Mouse (Mus musculus) MEL (cell line): ENCODE results near the gene Rcan2. TPM values are rescaled to one million over a fixed set of nuclear protein-coding genes. Genes with fewer than 3 reads are reported as not detected.

Experiments
- DNase-seq: peaks from one replicate; pipeline ENCODE4 v3.0.0; 2011; ENCODE audit warnings: low read depth, low spot score
- H3K27ac ChIP-seq: 2 replicates; pipeline ENCODE4 v1.5.1; 2012; ENCODE audit warnings: low read depth, mild to moderate bottlenecking, control low read depth, low read length, moderate library complexity; ENCODE audit not compliant: control insufficient read depth
- H3K27me3 ChIP-seq, 2 experiments: fragments of 150-350 bp in 1 of 2; sonication (generic) in 1 of 2; 2 replicates each; pipeline ENCODE4 v1.6.1; 2012; ENCODE audit warnings: low read length in 2 of 2, mild to moderate bottlenecking in 2 of 2, improper control_type of control experiment in 1 of 2, moderate library complexity in 1 of 2; ENCODE audit not compliant: insufficient read depth in 2 of 2, control insufficient read depth in 1 of 2
- H3K36me3 ChIP-seq, 2 experiments: 2 replicates each; pipeline ENCODE4 v1.6.1; 2012 to 2014; ENCODE audit warnings: low read length in 2 of 2, improper control_type of control experiment in 1 of 2, inconsistent platforms in 1 of 2, mild to moderate bottlenecking in 1 of 2; ENCODE audit not compliant: insufficient read depth in 2 of 2, control insufficient read depth in 1 of 2
- H3K4me1 ChIP-seq, 2 experiments: fragments of 150-350 bp in 1 of 2; sonication (generic) in 1 of 2; 2 replicates each; pipeline ENCODE4 v1.6.1; 2012; ENCODE audit warnings: low read length in 2 of 2, improper control_type of control experiment in 1 of 2, mild to moderate bottlenecking in 1 of 2; ENCODE audit not compliant: insufficient read depth in 2 of 2, control insufficient read depth in 1 of 2
- H3K4me3 ChIP-seq, 2 experiments: fragments of 150-350 bp in 1 of 2; sonication (generic) in 1 of 2; 2 replicates each; pipeline ENCODE4 v1.5.1; 2012; ENCODE audit warnings: low read depth in 2 of 2, low read length in 2 of 2, mild to moderate bottlenecking in 2 of 2, moderate library complexity in 2 of 2, control low read depth in 1 of 2, improper control_type of control experiment in 1 of 2; ENCODE audit not compliant: control insufficient read depth in 1 of 2, insufficient read depth in 1 of 2
- H3K79me2 ChIP-seq: 2 replicates; pipeline ENCODE4 v1.6.1; 2012; ENCODE audit warnings: mild to moderate bottlenecking, low read length, moderate library complexity; ENCODE audit not compliant: control insufficient read depth, poor library complexity, insufficient read depth
- H3K9ac ChIP-seq: 2 replicates; pipeline ENCODE4 v1.6.1; 2012; ENCODE audit warnings: low read depth, mild to moderate bottlenecking, control low read depth, low read length, moderate library complexity; ENCODE audit not compliant: control insufficient read depth, poor library complexity, severe bottlenecking
- H3K9me3 ChIP-seq: fragments of 150-350 bp; sonication (generic); replicated peaks from 2 replicates; pipeline ENCODE4 v1.6.1; 2012; ENCODE audit warnings: mild to moderate bottlenecking, low read length, improper control_type of control experiment, moderate library complexity; ENCODE audit not compliant: insufficient read depth
- BHLHE40 ChIP-seq: IDR thresholded peaks from 2 replicates; pipeline ENCODE4 v1.6.1; 2012; ENCODE audit warnings: low read depth, mild to moderate bottlenecking, inconsistent platforms, low read length, improper control_type of control experiment, borderline replicate concordance
- CHD1 ChIP-seq: IDR thresholded peaks from 2 replicates; pipeline ENCODE4 v1.6.1; 2012; ENCODE audit warnings: low read depth, mild to moderate bottlenecking, inconsistent platforms, low read length, improper control_type of control experiment
- CTCF ChIP-seq, 3 experiments: IDR thresholded peaks in 2 of 3; conservative IDR thresholded peaks in 1 of 3; 2 replicates each; pipeline ENCODE4 v1.5.1; 2011 to 2012; ENCODE audit warnings: low read length in 3 of 3, low read depth in 2 of 3, mild to moderate bottlenecking in 2 of 3, improper control_type of control experiment in 1 of 3, inconsistent platforms in 1 of 3, mixed read lengths in 1 of 3, moderate library complexity in 1 of 3; ENCODE audit not compliant: control insufficient read depth in 1 of 3, insufficient read depth in 1 of 3, poor library complexity in 1 of 3, severe bottlenecking in 1 of 3
- E2F4 ChIP-seq: IDR thresholded peaks from 2 replicates; pipeline ENCODE4 v1.6.1; 2011; ENCODE audit warnings: low read depth, low read length, improper control_type of control experiment, borderline replicate concordance
- ELF1 ChIP-seq: IDR thresholded peaks from 2 replicates; pipeline ENCODE4 v1.6.1; 2014; ENCODE audit warnings: low read depth, mild to moderate bottlenecking, inconsistent platforms, low read length, improper control_type of control experiment, moderate library complexity
- EP300 ChIP-seq, 2 experiments: IDR thresholded peaks; 2 replicates each; pipeline ENCODE4 v1.6.1; 2011; ENCODE audit warnings: improper control_type of control experiment in 2 of 2, low read length in 2 of 2, low read depth in 1 of 2, mild to moderate bottlenecking in 1 of 2
- GABPA ChIP-seq: IDR thresholded peaks from 2 replicates; pipeline ENCODE4 v1.6.1; 2012; ENCODE audit warnings: low read depth, mild to moderate bottlenecking, inconsistent platforms, low read length, improper control_type of control experiment, moderate library complexity
- HCFC1 ChIP-seq: IDR thresholded peaks from 2 replicates; pipeline ENCODE4 v1.6.1; 2012; ENCODE audit warnings: low read depth, mild to moderate bottlenecking, inconsistent platforms, low read length, improper control_type of control experiment, moderate library complexity
- JUND ChIP-seq: IDR thresholded peaks from 2 replicates; pipeline ENCODE4 v1.6.1; 2011; ENCODE audit warnings: low read depth, mild to moderate bottlenecking, improper control_type of control experiment, low read length
- MAFK ChIP-seq: IDR thresholded peaks from 2 replicates; pipeline ENCODE4 v1.6.1; 2011; ENCODE audit warnings: low read depth, mild to moderate bottlenecking, low read length, improper control_type of control experiment, borderline replicate concordance
- MAX ChIP-seq: IDR thresholded peaks from 2 replicates; pipeline ENCODE4 v1.6.1; 2011; ENCODE audit warnings: low read length, improper control_type of control experiment
- MAZ ChIP-seq: IDR thresholded peaks from 2 replicates; pipeline ENCODE4 v1.6.1; 2012; ENCODE audit warnings: low read depth, mild to moderate bottlenecking, inconsistent platforms, low read length, improper control_type of control experiment
- MEF2A ChIP-seq: IDR thresholded peaks from 2 replicates; pipeline ENCODE4 v1.6.1; 2014; ENCODE audit warnings: low read depth, mild to moderate bottlenecking, inconsistent platforms, low read length, improper control_type of control experiment; ENCODE audit not compliant: poor library complexity, insufficient replicate concordance, severe bottlenecking; ENCODE audit errors: extremely low read depth
- MXI1 ChIP-seq: IDR thresholded peaks from 2 replicates; pipeline ENCODE4 v1.6.1; 2011; ENCODE audit warnings: mild to moderate bottlenecking, low read depth, low read length, improper control_type of control experiment
- NELFE ChIP-seq: IDR thresholded peaks from 2 replicates; pipeline ENCODE4 v1.6.1; 2011; ENCODE audit warnings: low read depth, low read length, improper control_type of control experiment
- NRF1 ChIP-seq: IDR thresholded peaks from 2 replicates; pipeline ENCODE4 v1.6.1; 2014; ENCODE audit warnings: low read depth, mild to moderate bottlenecking, inconsistent platforms, low read length, improper control_type of control experiment, moderate library complexity; ENCODE audit not compliant: poor library complexity, insufficient read depth, severe bottlenecking
- RAD21 ChIP-seq: IDR thresholded peaks from 2 replicates; pipeline ENCODE4 v1.6.1; 2011; ENCODE audit warnings: mild to moderate bottlenecking, low read depth, low read length, improper control_type of control experiment
- RCOR1 ChIP-seq: IDR thresholded peaks from 2 replicates; pipeline ENCODE4 v1.6.1; 2012; ENCODE audit warnings: low read depth, mild to moderate bottlenecking, inconsistent platforms, low read length, improper control_type of control experiment
- TBP ChIP-seq: IDR thresholded peaks from 2 replicates; pipeline ENCODE4 v1.8.0; 2011; ENCODE audit warnings: low read depth, low read length, improper control_type of control experiment
- TCF12 ChIP-seq: IDR thresholded peaks from 2 replicates; pipeline ENCODE4 v1.6.1; 2014; ENCODE audit warnings: low read depth, mild to moderate bottlenecking, inconsistent platforms, low read length, improper control_type of control experiment, moderate library complexity
- UBTF ChIP-seq: IDR thresholded peaks from 2 replicates; pipeline ENCODE4 v1.6.1; 2012; ENCODE audit warnings: low read depth, mild to moderate bottlenecking, inconsistent platforms, low read length, improper control_type of control experiment, moderate library complexity, borderline replicate concordance; ENCODE audit not compliant: insufficient read depth
- ZC3H11A ChIP-seq: IDR thresholded peaks from 2 replicates; pipeline ENCODE4 v1.6.1; 2012; ENCODE audit warnings: low read depth, mild to moderate bottlenecking, inconsistent platforms, low read length, improper control_type of control experiment
- ZKSCAN1 ChIP-seq: IDR thresholded peaks from 2 replicates; pipeline ENCODE4 v1.6.1; 2012; ENCODE audit warnings: low read depth, mild to moderate bottlenecking, inconsistent platforms, low read length, improper control_type of control experiment, moderate library complexity
- ZMIZ1 ChIP-seq: IDR thresholded peaks from 2 replicates; pipeline ENCODE4 v1.6.1; 2012; ENCODE audit warnings: low read depth, mild to moderate bottlenecking, inconsistent platforms, low read length, improper control_type of control experiment, moderate library complexity
- ZNF384 ChIP-seq: IDR thresholded peaks from 2 replicates; pipeline ENCODE4 v1.6.1; 2012; ENCODE audit warnings: low read depth, mild to moderate bottlenecking, inconsistent platforms, low read length, improper control_type of control experiment
- polyA plus RNA-seq, 2 experiments: library from polyadenylated mRNA; stranded (reverse) in 1 of 2; unstranded in 1 of 2; fragments of >175 nt in 1 of 2; fragments of >200 nt in 1 of 2; gene quantifications; 2 replicates each; pipeline versions ENCODE4 v1.2.1 to v1.2.4; 2012; ENCODE audit warnings: low replicate concordance in 2 of 2, low read depth in 1 of 2; ENCODE audit not compliant: insufficient read length in 2 of 2, insufficient read depth in 1 of 2, missing spikeins in 1 of 2
- total RNA-seq: library from RNA; depleted of rRNA; stranded (reverse); fragments of 300-350 nt; gene quantifications from 2 replicates; pipeline ENCODE4 v1.2.3, GENCODE M21; 2012

Rcan2 gene
- total and polyA plus RNA-seq, 3 experiments: 0.52 TPM; not detected in 2

DNA sequence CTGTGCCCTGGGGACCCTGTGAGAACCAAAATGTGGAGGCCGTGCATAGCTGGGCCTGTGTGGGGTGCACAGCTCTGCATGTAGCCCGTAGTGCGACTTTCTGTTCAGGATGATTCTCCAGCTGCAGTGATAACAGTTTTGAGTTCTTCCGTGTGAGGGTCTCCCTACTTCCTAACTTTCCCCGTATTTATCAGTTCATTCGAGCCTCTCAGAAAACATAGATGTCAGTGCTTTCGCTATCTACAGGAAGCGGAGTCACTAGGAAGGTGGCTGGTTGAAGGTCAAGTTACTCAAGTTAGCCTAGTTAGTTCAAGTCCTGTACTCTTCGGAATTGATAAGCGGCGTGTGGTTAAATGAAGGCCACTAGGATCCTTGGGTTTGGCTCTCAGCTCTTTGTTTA, 130.6 kb downstream of the Rcan2 start (continued):
- TF ChIP-seq EP300 (IDR thresholded peaks at IDR 0.05; ENCODE audit: low read depth in 1 of 2, low read length in 2 of 2): peak; percentile 88 to 89
- TF ChIP-seq CTCF (IDR thresholded peaks at IDR 0.05 in 2 of 3, conservative IDR thresholded peaks at IDR 0.05 in 1 of 3; ENCODE audit: control insufficient read depth in 1 of 3, insufficient read depth in 1 of 3, low read depth in 2 of 3, low read length in 3 of 3, poor library complexity in 1 of 3, severe bottlenecking in 1 of 3): no peak
- no peak for TF ChIP-seq BHLHE40
- no peak for TF ChIP-seq MXI1
- TF ChIP-seq RCOR1: no peak
- no peak for TF ChIP-seq NRF1
- no peak for TF ChIP-seq HCFC1
- no peak for TF ChIP-seq ZMIZ1
- no peak for TF ChIP-seq E2F4
- TF ChIP-seq RAD21: no peak
- no peak for TF ChIP-seq ELF1
- TF ChIP-seq ZKSCAN1: no peak

DNA sequence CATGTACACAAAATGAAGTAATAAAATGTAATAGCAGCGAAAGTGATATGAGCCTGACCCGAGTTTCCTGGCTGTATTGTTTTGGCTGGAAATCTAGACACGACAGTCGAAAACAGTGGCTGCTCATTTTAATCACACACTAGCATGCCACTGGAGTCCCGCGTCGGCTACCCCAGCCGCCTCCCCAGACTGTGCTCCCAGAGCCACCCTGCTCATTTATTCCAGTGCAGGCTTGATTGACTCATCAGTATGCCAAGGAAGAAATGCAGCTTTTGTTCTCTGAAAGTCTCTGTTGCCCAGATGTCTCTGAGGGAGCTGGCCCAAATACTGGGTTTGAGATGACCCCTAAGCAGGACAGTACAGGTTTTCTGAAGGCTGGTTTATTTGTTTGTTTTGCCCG, 132.9 kb downstream of the Rcan2 start:
- Histone ChIP-seq H3K79me2 (no peaks in the 10 kb centered on the region; the same call in 1 of the 2 replicates), H3K9ac (no peak overlapping the region), H3K9me3 (no peaks in the 10 kb centered on the region), H3K27ac (no peak overlapping the region), H3K27me3 (no peaks in the 10 kb centered on the region), H3K4me1 (peaks cover 0 to 21% of the 10 kb centered on the region in 2 experiments; a peak in 3 of 4 replicates), H3K4me3 (no peak overlapping the region), H3K36me3 (peaks cover 0 to 9% of the 10 kb centered on the region in 2 experiments; a peak in 2 of 4 replicates)
- no peak for DNase-seq
- no peak for TF ChIP-seq CHD1
- TF ChIP-seq JUND: no peak
- TF ChIP-seq MAZ: no peak
- TF ChIP-seq GABPA: no peak
- TF ChIP-seq MAFK: no peak
- no peak for TF ChIP-seq ZC3H11A
- no peak for TF ChIP-seq NRF1
- no peak for TF ChIP-seq CTCF (IDR thresholded peaks at IDR 0.05 in 2 of 3, conservative IDR thresholded peaks at IDR 0.05 in 1 of 3; ENCODE audit: control insufficient read depth in 1 of 3, insufficient read depth in 1 of 3, low read depth in 2 of 3, low read length in 3 of 3, poor library complexity in 1 of 3, severe bottlenecking in 1 of 3)
- no peak for TF ChIP-seq TBP
- no peak for TF ChIP-seq UBTF
- no peak for TF ChIP-seq RCOR1
- no peak for TF ChIP-seq ZKSCAN1
- TF ChIP-seq ZMIZ1: no peak
- no peak for TF ChIP-seq E2F4
- no peak for TF ChIP-seq MAX
- TF ChIP-seq NELFE: no peak
- no peak for TF ChIP-seq MEF2A
- TF ChIP-seq TCF12: no peak
- TF ChIP-seq HCFC1: no peak
- no peak for TF ChIP-seq ZNF384
